Mouse (Mus musculus): ENCODE results near the gene Aprt.
"Not testable (repeated sequence)": the region's sequence is repeated elsewhere in the genome, so short reads cannot be mapped to it uniquely, and the experiment has no call there.

Gene Aprt

GRCm38 (mm10) chr8:122585411-122585891, 8.7 kb upstream of the Aprt start:
- DNase-seq, result no peak

- DNase-seq, result no peak
Observed at GRCm38 (mm10) chr8:122584981-122585380, 8.3 kb upstream of the Aprt start.

- no peak for DNase-seq
Observed at GRCm38 (mm10) chr8:122580926-122581325, 4.2 kb upstream of the Aprt start.

GRCm38 (mm10) chr8:122579196-122579595, 2.5 kb upstream of the Aprt start:
- DNase-seq, result no peak

GRCm38 (mm10) chr8:122577116-122577515, 407 bp upstream of the Aprt start:
- DNase-seq, result no peak

GRCm38 (mm10) chr8:122575735-122576647, 718 bp downstream of the Aprt start:
- no peak for DNase-seq

- DNase-seq, result no peak
Observed at GRCm38 (mm10) chr8:122575286-122575685, 1.4 kb downstream of the Aprt start.

- no peak for DNase-seq
Observed at GRCm38 (mm10) chr8:122574667-122575251, 1.9 kb downstream of the Aprt start.

- DNase-seq, result no peak
Observed at GRCm38 (mm10) chr8:122574264-122574663, 2.4 kb downstream of the Aprt start.

GRCm38 (mm10) chr8:122573577-122573976, 3.1 kb downstream of the Aprt start:
- DNase-seq, result no peak

GRCm38 (mm10) chr8:122573176-122573575, 3.5 kb downstream of the Aprt start:
- DNase-seq, result not testable (repeated sequence)

- no peak for DNase-seq
Observed at GRCm38 (mm10) chr8:122572751-122573150, 4.0 kb downstream of the Aprt start.

- DNase-seq, result no peak
Observed at GRCm38 (mm10) chr8:122571750-122572267, 4.9 kb downstream of the Aprt start.

- no peak for DNase-seq
Observed at GRCm38 (mm10) chr8:122571153-122571552, 5.6 kb downstream of the Aprt start.

GRCm38 (mm10) chr8:122569996-122570395, 6.7 kb downstream of the Aprt start:
- no peak for DNase-seq

GRCm38 (mm10) chr8:122569329-122569728, 7.4 kb downstream of the Aprt start:
- no peak for DNase-seq

GRCm38 (mm10) chr8:122568881-122569309, 7.8 kb downstream of the Aprt start:
- DNase-seq, result no peak

GRCm38 (mm10) chr8:122568109-122568504, 8.6 kb downstream of the Aprt start:
- no peak for DNase-seq

- DNase-seq, result peak; percentile 95
Observed at GRCm38 (mm10) chr8:122567361-122568108, 9.2 kb downstream of the Aprt start, which contains the start of gene Cdt1. Cdt1 (plus strand) TSS chr8:122568015.

GRCm38 (mm10) chr8:122566766-122567165, 9.9 kb downstream of the Aprt start:
- DNase-seq, result no peak

GRCm38 (mm10) chr8:122564363-122565352, 12.1 kb downstream of the Aprt start:
- no peak for DNase-seq

- DNase-seq, result no peak
Observed at GRCm38 (mm10) chr8:122561199-122561598, 15.5 kb downstream of the Aprt start.
